Mouse (Mus musculus) small intestine, adult 2 months (tissue): ENCODE measurements around the gene Ube2j1.

Experiments used
- CTCF ChIP-seq: fragments of 200-500 bp; IDR thresholded peaks from 2 replicates; pipeline ENCODE4 v1.5.1; 2012; ENCODE audit warnings: low read depth, mild to moderate bottlenecking, control low read depth, inconsistent platforms, low read length, moderate library complexity, mixed read lengths; ENCODE audit not compliant: insufficient replicate concordance, insufficient read length; ENCODE audit errors: extremely low read depth
- POLR2A ChIP-seq: fragments of 200-500 bp; IDR thresholded peaks from 2 replicates; pipeline ENCODE4 v1.6.1; 2012; ENCODE audit warnings: low read depth, mild to moderate bottlenecking, control low read depth, inconsistent platforms, low read length, moderate library complexity

DNA sequence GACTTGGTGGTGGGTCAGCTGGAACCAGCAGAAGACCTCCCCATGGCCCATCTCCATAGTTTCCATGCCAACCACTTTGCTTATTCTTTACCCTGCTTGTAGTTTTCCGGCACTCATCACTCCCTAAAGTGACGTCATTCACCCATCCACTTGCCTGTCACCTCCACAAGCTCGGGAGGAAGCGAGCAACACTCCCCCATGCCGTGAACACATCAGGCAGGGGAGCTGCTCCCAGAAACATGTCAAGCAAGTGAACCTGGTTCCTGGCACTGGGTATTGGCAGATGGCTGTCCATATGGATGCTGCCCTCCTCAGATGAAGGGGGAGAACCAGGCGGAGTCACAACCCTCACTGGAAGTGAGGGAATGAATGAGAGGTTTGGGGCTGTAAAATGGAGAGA is 37.7 kb downstream of the Ube2j1 start:
- TF ChIP-seq POLR2A (no peak), CTCF (no peak)
